Mouse (Mus musculus): Measurements from ENCODE around the gene Tmem121. TPM values are rescaled to one million over a fixed set of nuclear protein-coding genes. Genes with fewer than 3 reads are reported as not detected.

The Tmem121 gene
- total RNA-seq, 4 experiments from 2014 or later: 0.16 to 0.22 TPM; not detected in 2

DNA sequence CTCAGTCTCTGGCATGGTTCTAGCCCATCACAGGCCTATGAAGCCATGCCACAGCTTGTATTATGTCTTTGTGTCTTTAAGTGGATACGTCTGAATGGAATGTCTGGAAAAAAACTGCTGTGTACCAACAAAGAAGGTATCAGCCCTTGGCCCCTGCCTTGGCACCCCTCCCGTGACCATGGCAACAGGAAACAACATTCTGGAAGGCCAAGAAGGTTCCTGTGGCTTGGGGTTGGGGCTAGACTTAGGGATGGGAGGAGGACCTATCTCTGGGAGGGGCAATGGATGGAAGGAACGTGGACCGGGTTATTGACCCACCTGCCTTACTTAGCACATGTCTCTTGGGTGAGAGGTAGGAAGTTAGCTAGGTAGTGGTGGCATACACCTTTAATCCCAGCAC, 36.4 kb upstream of the Tmem121 start:
- no peak for DNase-seq (ENCODE audit: low spot score)

DNA sequence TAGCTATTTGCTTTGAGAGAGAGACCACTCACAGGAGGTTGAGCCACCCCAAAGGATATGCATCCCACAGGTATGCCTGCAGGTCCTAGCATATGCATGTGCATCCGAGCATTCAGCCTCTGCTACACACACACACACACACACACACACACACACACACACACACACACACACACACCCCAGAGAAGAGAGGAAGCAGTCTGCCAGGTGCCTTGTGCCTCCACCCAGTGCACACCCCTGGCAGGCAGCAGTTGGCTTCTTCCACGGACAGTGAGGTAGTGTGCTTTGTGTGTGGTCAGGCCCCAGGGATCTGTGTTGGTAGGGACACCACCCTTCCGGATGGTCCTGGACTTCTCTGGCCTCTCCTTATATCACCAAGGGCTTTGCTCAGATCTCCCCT, 35.8 kb upstream of the Tmem121 start:
- DNase-seq (ENCODE audit: low spot score): no peak

DNA sequence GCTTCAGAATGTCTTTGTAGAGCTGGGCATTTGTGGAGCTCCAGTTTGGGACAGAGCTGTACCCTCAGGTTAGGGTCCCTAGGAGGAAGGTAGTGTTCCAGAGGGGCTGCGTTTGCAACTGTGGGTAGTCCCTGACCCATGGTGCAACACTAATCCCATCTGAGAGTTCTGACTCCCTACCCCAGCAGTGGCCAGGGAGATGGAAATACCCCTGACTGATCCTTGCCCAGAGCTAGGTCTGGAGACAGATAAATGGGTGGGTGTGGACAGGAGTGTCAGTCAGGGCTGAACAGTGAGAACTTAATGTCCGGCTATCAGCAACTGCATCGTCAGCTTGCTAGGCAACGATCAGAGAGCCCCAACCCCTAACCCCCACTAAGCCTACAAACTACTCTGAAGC, 35.1 kb upstream of the Tmem121 start:
- DNase-seq (ENCODE audit: low spot score): no peak

DNA sequence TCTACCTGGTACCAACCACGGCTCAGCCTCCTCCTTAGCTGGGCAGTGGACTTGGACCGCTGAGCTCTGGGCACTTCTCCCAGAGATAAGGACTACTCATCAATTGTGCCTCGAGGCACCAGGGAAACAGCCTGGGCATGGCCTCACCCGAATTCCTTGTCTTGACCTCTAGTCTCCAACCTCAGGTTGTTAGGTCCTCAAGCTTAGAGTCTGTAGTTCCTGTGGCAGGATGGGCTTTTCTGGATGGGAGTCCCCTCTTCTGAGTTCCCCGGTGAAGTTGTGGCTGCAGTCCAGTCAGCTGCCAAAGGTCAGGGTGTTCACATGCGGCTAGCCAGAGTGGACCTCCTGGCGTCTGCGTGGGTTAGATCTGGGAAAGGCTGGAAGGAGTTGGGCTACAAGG, 34.7 kb upstream of the Tmem121 start:
- no peak for DNase-seq (ENCODE audit: low spot score)

DNA sequence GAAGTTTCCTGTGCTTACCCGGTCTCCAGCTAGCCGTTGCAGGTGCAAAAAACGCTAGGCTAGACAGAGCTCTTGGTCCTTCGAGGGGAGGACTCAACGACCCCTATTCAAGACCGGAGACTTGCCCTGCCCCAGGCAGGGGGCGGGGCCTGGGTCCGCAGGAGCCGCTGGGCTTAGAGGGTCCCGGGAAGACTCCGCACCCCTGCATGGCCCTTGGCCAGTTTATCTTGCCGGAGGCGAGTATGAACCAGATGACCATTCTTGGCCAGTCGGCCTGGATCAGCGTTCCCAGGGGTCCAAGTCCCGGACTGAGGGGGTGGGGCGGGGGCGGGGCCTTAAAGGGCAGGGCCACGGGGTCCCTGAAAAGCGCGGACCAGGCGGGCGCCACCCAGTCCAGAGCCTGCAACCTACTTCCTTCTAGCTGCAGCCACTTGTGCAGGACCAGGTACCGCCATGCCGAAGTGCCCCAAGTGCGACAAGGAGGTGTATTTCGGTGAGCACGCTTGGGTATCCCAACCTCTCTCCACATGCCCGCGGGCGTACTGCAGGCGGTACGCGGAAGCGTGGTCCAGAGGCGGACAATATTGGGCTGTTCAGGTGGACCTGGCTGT, 34.0 kb upstream of the Tmem121 start:
- peak; percentile 73 for DNase-seq (ENCODE audit: low spot score)

DNA sequence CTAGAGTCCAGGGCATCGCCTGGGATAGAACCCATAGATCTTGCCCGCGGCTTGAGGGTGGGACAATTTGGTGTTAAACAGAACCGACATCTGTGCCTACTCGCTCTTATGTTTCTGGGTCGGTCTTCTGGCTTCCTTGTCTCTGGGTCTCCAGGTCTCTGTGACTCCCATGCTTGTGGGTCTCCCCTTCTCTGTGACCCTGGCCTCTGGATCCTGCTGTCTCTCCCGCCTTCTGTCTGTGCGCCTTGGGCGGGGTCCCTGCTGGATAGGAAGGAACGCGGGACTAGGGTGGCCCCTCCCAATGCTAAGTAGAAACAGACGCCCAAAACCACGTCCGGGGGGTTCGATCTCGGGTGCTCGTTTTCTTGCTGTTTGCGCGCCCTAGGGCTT, 33.5 kb upstream of the Tmem121 start:
- DNase-seq (ENCODE audit: low spot score): peak; percentile 50

DNA sequence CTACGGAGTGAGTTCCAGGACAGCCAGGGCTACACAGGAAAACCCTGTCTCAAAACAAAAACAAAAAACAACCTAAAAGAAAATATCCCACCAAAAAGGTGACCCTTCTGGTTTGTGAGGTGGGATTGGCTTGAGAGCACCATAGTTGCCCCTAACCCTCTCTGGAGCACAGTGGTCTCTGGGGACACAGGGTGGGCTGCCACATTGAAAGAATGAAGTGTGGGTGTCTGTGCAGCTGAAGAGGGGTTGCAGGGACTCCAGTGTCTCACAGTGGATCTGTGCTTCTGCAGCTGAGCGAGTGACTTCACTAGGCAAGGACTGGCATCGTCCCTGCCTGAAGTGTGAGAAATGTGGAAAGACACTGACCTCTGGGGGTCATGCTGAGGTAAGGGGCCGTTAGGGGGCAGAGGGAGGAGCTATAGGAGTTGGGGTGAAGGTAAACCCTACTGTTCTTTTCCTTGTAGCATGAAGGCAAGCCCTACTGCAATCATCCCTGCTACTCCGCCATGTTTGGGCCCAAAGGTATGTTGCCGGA, 32.7 kb upstream of the Tmem121 start:
- DNase-seq (ENCODE audit: low spot score): no peak

DNA sequence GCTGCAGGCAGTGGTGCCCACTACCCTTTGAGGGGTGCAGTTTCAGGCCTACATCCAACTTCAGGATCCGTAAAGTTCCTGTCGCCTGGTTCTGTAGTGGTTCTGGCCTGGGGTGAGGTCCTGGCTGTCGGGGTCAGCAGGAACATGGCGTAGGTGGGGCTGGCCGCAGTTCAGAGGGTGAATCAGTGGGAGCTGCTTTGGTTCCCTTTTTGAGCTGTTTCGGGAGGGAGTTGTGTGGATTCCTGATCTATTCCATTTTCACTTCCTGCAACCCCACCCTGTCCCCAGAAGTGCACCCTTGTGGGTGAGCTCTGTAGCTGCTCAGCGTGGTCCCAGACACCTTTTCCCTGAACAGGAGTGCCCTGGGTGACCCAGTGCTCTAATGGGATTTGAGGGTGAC, 31.8 kb upstream of the Tmem121 start:
- DNase-seq (ENCODE audit: low spot score): no peak

DNA sequence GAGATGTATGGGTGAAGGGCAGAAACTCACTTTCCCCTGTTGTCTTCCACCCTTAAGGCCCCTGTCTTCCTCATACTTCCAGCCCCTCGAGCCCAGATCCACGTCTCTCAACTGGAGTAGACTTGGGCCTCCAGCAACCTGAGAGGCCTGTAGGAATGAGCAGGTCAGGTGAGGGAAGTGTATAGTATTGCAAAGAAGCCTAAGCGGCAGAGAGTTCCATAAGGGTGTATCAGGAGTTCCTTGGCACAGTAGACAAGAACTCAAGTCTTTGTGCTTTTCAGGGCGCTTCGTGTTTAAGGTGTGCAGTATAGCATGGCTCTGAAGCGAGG, 31.0 kb upstream of the Tmem121 start:
- no peak for DNase-seq (ENCODE audit: low spot score)

DNA sequence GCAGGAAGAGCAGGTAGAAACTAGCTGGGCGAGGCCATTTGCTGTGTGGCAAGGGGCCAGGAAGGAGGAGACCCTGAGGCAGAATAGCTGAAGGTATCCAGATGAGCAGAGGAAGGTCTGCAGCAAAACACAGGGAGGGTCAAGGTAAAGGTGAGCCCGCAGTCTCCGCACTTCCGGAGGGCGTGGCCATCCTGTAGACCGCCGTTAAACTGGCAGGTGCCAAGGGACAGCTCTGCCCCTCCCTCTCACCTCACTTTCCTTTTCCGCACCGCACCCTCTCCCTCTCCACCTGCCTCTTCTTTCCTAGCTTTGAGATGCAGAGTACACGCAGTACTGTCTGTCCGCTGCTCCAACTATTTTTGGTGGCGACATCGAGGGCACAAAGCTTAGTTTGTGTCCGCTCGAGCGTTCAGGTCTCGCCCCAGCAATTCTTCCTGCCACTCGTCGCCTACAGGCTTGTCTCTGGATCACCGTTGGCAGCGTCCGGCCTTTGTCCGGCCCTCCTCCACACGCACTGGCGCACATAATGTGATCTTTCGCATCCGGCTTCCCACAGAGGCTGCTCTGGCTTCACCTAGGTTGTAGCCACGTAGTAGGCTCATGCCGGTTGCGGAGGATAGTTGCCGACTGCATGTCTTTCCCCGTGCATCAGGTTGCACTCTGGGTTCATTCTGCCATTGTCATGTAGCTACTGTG, 30.5 kb upstream of the Tmem121 start:
- peak; percentile 62 for DNase-seq (ENCODE audit: low spot score)

DNA sequence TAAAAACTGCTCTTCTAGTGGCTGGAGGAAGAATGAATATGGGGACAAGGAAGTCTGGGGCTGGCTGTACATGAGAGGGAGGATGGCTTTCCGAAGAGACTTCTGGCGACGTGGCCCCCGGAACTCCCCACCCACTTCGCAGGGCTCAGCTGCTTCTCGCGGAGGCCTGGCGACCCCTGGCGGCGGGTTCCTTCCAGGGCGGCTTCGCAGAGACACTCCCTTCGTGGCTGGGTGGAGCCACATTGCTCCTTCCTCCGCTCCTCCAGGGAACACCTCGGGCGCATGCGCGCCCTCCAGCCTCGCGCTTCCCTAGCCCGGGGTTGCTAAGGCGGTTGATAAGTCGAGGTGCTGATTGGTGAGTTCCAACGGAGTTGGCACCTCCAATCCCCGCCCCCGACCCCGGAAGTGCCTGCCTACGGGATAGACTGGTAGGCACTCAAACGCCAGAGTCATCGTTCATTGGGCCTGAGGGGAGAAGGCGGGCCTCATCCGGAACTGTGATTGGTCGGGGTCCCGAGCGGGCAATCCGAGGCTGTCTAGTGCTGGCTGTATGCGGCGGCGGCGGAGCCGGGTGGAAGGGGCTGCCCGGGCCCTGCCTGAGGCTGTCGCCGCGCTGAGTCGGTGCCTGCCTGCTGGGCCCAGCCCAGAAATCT, 29.7 kb upstream of the Tmem121 start, which contains the start of gene Tedc1:
Gene Tedc1 (plus strand): TSS at position 535 of the 653 bp plus-strand sequence.
- peak; percentile 99 for DNase-seq (ENCODE audit: low spot score)

DNA sequence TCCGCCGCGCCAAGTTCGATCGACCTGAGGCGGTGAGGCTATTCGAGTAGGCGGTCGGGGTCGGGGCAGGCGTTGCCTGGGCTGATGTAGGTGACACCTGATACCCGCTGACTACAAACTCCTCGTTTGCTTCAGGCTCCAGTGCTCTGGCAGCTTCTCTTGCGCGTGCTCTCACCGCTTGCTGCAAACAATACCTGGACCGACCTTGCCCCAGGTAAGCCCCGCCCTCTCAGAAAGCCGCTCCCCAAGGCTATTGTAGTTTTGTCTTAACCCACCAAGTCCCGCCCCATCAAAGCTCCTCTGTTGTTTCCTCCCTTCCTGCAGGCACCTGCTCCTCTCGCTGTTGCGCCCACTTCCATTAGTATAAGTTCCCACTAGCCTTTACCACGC, 29.2 kb upstream of the Tmem121 start:
- no peak for DNase-seq (ENCODE audit: low spot score)

DNA sequence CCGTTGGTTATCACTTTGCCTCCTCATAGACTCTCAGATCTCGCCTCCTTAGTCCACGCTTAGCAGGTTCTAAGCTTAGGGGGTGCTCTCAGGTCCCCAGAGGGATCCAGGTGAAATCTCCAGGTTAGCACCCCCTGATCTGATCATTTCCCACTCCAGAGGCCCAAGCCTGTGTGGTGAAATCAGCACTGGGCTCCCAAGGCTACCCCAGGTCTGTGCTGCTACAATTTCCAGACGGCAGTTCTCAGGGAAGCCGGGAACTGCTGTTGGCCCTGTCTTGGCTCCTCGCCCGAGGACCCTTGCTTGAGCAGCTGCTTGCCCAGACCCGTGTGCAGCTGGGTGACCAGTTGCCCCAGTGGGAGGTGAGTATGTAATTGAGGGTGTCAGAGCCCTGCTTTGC, 28.7 kb upstream of the Tmem121 start:
- no peak for DNase-seq (ENCODE audit: low spot score)

DNA sequence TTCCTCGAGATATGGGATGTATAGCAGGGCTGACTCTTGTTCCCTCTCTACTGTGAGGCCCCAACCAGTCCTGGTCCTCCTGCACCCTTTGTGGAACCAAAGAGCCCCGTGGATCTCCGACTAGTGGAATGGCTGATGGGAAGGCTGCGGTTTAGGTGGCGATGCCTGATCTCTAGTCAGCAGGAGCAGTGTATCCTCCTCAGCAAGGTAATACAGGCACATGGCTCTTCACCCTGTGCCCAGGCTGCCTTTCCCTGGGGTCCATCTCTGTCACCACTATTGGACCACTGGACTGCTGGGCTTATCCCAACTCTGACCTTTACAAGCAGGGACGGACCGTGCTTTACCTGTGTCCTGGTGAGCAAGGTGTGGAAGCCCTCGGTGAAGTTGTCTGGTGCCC, 28.2 kb upstream of the Tmem121 start:
- no peak for DNase-seq (ENCODE audit: low spot score)

DNA sequence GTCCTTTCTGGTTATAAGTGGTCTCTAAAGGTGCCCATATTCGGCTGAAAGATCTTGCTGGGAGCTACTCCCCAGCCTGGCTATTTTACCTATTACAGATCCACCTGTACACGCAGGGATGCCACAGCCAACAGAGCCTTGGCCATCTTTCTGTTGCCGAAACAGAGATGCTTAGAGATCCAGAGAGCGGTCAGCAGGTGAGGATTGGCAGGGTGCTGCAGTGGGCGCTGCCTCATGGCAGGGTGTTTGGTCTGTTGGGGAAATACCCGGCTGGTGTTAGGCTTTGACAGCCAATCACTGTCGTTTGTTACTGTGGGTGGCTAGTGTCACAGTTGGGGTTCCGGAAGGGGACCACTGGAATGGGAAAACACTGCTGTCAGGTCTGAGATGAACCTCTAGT, 27.8 kb upstream of the Tmem121 start:
- no peak for DNase-seq (ENCODE audit: low spot score)

DNA sequence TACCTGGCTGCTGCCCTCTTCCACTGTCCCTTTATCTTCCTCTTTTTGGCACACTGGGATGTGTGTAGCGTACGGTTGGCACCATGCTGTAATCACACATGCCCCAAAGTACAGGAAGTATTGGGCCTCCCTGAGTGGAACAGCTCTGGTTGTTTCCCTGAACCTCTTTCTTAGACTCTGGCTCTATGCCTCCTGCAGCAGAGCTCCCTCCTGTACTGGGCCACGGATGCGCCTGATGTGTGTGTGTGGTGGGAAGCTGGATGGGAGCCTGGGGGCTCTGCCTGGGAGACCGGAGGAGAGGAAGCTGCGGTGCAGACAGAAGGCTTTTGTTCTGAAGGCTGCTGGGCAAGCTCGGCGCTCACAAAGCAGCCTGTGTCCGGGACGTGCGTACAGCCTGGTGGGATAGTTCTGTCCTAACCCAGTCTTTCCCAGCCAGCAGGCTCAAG, 22.1 kb upstream of the Tmem121 start:
- DNase-seq (ENCODE audit: low spot score): no peak

DNA sequence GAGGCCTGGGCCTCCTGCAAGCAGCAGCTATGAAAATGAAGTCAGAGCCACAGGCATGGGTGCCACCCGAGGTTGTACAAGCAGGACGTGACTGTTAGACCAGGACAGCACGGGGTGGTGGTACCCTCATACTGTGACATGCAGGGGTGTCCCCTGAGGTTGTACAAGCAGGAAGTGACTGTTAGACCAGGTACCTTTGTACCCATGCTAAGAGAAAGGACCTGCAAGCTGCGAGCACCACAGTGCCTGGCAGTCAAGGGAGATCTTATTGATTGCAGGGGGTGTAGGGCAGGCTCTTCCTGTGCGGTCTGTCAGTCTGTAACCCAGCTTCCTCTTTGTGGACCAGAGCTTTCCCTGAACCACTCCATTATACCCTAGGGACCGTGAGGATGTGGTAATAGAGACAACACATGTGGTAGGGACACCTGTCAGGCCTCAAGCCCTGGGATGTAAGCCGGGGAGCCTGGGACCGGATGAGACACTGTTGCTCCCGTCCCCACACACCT, 17.6 kb upstream of the Tmem121 start:
- DNase-seq (ENCODE audit: low spot score): no peak

DNA sequence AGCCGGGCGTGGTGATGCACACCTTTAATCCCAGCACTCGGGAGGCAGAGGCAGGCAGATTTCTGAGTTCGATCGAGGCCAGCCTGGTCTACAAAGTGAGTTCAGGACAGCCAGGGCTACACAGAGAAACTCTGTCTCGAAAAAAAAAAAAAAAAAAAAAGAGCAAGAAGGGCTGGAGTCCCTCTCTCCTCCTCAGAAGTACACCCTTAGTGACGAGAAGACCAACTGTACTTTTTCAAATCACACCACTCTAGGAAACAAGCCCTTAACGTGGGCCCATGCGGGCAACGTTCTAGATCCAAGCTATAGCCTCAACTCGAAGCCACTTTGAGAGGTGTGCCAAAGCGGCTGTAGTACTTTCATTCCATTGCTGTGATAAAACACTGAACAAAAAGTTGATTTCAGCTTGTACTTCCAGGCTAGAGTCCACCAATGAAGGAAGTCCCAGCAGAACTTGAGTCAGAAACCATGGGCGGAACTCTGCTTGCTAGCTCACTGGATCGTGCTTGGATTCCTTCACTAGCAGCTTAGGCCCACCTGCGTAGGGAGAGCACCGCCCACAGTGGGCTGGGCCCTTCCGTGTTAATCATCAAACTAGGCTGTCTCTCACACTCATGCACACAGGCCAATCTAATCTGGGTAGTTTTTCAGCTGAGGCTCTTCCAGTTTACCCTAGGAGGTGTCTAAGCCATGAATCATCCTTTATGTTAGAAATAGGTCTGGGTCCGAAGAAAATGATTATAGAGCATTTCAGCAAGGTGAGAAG, 8.6 kb upstream of the Tmem121 start:
- no peak for DNase-seq (ENCODE audit: low spot score)

DNA sequence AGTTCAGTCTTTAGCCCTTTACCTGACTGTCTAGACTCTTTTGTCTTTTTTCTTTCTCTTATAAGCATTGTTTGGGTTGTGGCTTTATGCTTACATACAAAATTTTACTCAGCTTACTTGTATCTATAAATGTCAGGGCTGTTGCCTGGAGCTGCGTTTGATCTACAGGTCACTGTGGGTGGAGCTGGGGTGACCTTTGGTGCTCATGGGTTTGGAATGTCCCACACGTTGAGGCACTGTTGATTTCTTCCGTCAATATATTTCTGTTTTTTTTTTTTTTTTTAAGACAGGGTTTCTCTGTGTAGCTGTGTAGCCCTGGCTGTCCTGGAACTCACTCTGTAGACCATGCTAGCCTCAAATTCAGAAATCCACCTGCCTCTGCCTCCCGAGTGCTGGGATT, 4.7 kb upstream of the Tmem121 start:
- DNase-seq (ENCODE audit: low spot score): no peak

DNA sequence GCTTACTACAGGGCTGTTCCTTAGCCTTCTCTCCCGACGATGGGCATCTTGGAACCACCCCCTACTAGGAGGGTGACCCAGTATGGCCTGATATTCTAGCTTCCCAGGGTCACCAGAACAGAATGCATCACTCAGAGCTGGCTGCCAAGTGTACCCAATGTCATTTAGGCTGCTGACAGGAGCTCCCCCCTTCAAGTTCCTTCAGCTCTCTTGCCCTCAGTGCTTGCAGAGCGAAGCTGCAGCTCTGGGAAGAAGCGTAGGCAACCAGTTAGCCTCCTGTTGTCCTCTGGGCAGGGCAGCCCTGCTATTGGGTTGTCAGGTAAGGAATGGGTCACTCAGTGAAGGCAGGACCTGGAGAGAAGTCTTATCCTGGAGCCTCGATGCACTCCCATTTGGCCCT, 785 bp upstream of the Tmem121 start:
- DNase-seq (ENCODE audit: low spot score): no peak

DNA sequence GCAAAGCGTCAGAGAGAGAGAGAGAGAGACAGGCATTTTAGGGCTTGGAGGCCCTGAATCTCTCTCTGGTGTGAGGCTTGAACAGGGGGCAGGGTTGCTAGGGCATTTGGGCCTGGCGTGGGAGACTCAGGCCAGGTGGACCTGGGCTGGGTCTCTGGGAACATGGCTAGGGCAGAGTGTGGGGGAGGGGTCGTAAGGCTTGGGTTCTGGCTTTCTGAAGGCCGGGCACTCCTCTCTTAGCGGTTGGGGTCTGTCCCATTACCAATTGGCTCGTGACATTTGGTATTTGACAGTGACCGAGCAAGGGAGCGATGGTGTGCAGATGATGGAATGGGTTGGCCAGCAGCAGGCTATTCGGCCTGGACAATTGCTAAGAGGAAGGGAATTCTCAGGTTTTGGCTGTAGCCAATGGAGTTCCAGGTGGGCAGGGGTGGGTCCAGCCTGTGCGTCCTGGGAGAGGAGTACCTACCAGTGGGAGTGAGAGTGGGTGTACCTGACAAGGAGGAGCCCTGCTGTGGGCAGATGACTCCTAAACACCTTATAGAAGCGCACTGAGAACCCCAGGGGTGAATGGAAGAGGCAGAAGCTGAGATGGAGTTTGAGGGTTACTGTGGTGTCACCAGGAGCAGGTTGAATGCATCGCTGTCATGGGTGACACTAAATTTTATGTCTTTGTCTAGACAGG, 738 bp downstream of the Tmem121 start:
- DNase-seq (ENCODE audit: low spot score): no peak

DNA sequence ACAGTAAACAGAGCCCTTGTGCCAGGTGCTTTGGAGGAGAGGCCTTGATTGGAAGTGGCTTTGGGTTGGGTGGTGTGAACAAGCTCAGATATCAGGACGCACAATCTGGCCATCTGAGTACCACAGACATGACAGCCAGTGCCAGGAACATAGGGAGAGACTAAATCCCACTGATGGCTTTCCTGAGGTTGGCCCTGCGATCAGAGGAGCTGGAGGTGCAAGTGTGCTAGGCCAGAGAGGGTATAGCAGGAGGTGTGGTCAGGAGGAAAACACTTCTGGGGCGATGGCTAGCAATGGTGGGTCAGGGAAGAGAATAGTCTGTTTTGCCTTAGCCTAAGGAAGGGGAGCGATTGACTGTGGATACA, 1.3 kb downstream of the Tmem121 start:
- no peak for DNase-seq (ENCODE audit: low spot score)

Measured in heart, adult 8-10 months (tissue).